Mouse (Mus musculus): ENCODE data around the gene Cntn4.

DNA sequence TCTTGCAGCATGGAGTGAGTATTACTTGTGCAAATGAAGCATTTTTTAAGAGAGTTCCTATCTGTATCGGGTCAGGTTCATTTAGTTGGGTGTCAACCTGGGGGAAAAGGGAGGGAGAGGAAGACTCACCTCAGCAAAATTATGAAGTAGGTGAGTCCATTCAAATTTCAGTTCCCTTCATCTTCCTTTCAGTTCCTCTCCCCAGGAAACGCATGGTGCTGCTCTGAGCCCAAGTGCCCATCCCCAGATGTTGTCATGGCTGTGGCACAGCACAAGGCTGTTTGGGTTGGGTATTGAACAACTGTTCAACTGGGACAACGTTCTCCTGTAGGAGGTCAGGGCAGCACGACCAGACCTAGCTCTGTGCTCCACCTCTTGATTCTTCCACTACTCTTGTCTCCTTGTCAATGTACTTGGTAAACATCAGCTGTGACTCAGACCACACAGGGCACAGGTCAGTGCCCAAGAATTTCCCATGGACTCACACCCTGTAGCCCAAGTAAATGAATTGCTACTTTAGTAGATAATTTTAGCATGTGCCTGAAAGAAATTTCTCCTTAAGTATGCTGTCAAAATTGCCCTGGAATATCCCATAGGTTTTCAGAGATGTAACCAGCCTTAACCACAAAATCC lies 1052.3 kb downstream of the Cntn4 start:
- TF ChIP-seq CTCF (conservative IDR thresholded peaks at IDR 0.05; ENCODE audit: low read length) (no peak), POU5F1 (IDR thresholded peaks at IDR 0.05; ENCODE audit: borderline replicate concordance, low read length) (no peak), NANOG (IDR thresholded peaks at IDR 0.05; ENCODE audit: borderline replicate concordance, low read length) (no peak)
